Mouse (Mus musculus): Measurements from ENCODE around the gene Syt1.

DNA sequence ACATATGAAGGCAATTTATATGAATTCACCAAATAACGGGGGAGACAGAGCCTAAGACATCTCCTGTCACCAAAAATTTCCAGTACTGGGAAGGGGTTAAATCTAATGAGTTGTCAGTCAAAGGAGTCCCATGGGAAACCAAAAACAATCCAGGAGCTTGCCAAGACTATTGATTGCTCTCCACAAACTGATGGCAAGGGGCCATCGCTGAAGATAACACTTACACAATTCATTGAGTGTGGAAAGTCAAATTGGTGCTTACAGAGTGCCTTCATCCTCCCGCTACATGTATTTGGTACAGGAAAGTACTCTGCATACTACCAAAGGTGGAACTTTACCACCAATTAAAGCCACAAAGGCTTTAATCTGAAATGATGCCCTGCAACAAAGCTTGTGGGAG, 305.1 kb downstream of the Syt1 start:
- TF ChIP-seq CTCF (IDR thresholded peaks at IDR 0.05) (no peak), POLR2A (IDR thresholded peaks at IDR 0.05; ENCODE audit: insufficient read depth, low read depth, low read length) (no peak), EP300 (IDR thresholded peaks at IDR 0.05; ENCODE audit: insufficient read depth, low read depth, low read length) (no peak)
